Comparison of ENCODE assay signal across 10 mouse cellular contexts in the genomic region with DNA sequence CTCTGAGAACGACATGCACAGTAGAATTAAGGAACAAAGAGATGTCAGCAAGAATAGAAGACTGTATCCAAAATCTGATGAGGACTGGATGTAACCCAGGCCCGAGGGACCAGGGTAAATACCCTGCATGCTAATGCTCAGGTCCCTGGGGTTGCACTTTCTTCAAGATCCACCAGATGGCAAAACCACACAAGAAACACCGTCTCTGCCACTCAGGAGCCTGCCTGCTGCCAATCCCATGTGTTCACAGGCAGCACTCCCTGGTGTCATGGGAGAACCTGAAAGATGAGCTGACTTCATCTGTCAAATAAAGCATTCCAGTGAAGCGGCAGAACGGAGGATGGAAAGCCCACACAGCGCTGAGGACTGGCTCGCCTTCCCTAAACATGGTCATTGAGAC. TPM values are rescaled to one million over a fixed set of nuclear protein-coding genes. Genes with fewer than 3 reads are reported as not detected.
A peak's percentile ranks its signal among the peaks of the same experiment; 100 is the strongest.
DNase-seq lines count a peak whose midpoint lies in the region; ATAC-seq and TF ChIP-seq lines count a peak whose summit lies in the region.
"Had no signal": no experiment of that assay in that cellular context is flagged by ENCODE, and none has a peak within 500 bp of the region (broad histone marks: within the 10 kb centered on the region; RNA-seq: fewer than 3 reads in every experiment).

No protein-coding gene starts in this region.

- H3K9ac ChIP-seq in midbrain, embryonic 13.5 days (replicated peaks), result no peak overlapping the region
- H3K9ac ChIP-seq: heart, embryonic 13.5 days had no signal

- peak; percentile 17 to 52 for DNase-seq in cerebellum, postnatal 25 days
- no peak for DNase-seq in cerebellum, adult 9-10 months
- no peak for DNase-seq in Patski (ENCODE audit: low read depth, low spot score)
- peak; percentile 62 for DNase-seq in layer of hippocampus, adult 9-11 months
- DNase-seq in natural killer cell, adult 2 months (ENCODE audit: low spot score in 2 of 2), result no peak
- DNase-seq in cerebellum, adult 11-12 months, result no peak

- H3K36me3 ChIP-seq in midbrain, embryonic 13.5 days, result no peaks in the 10 kb centered on the region
- H3K36me3 ChIP-seq: G1E; heart, embryonic 13.5 days had no signal

- CTCF ChIA-PET in Patski (lab: Charles Lee), result interaction anchor here (1.0 kb wide), 1 partner anchor 106 kb away, joined by 3 read pairs; no protein-coding TSS in a partner anchor

- TF ChIP-seq CTCF in Patski (IDR thresholded peaks at IDR 0.05), result peak; percentile 59

- no peak overlapping the region for H3K4me2 ChIP-seq in midbrain, embryonic 13.5 days (replicated peaks)
- H3K4me2 ChIP-seq: heart, embryonic 13.5 days had no signal

- H3K9me3 ChIP-seq in midbrain, embryonic 13.5 days, result no peaks in the 10 kb centered on the region
- H3K9me3 ChIP-seq: heart, embryonic 13.5 days had no signal

- ATAC-seq in Patski, result no peak
- peak; percentile 96 for ATAC-seq in frontal cortex, adult (ENCODE audit: low TSS enrichment)
- peak; percentile 82 for ATAC-seq in midbrain, embryonic 13.5 days

- POLR2A ChIA-PET in Patski (lab: Charles Lee), result no interaction called here

- no peaks in the 10 kb centered on the region for H3K27me3 ChIP-seq in Patski
- peaks cover 20% of the 10 kb centered on the region for H3K27me3 ChIP-seq in midbrain, embryonic 13.5 days

- 35% methylated on average over 7 of the region's 7 CpGs for WGBS in midbrain, embryonic 13.5 days

- in situ Hi-C loops in Patski (cut with MboI; ENCODE audit: low pct_unique_long_range_greater_than_20kb), result loop anchor here (10.0 to 25.0 kb wide), 2 partner anchors 535 to 1712 kb away; no protein-coding TSS in a partner anchor

- no peak overlapping the region for H3K4me3 ChIP-seq in midbrain, embryonic 13.5 days (replicated peaks)
- H3K4me3 ChIP-seq: heart, embryonic 13.5 days had no signal

- H3K4me1 ChIP-seq in midbrain, embryonic 13.5 days (replicated peaks), result no peaks in the 10 kb centered on the region

- no peak overlapping the region for H3K27ac ChIP-seq in midbrain, embryonic 13.5 days
- H3K27ac ChIP-seq: heart, embryonic 13.5 days had no signal

RNA-seq across cellular contexts. Expression of gene Mc3r, which starts 21.3 kb away (rescaled TPM):
- polyA plus RNA-seq in Patski (2021), result not detected
- 0.22 and 0.23 TPM in 2 replicates for polyA plus RNA-seq in midbrain, embryonic 13.5 days (2015; fragmentation: Nextera tagmentation; extraction: Ambion mirVana)
- polyA plus RNA-seq: G1E; heart, embryonic 13.5 days had no signal

Comparison
In these comparisons a context has a peak if more than half of its experiments do, and no peak if none do; other contexts are left out.
1. DNase-seq: peak in cerebellum, postnatal 25 days (2 of 2) and layer of hippocampus, adult 9-11 months (single experiment); none in cerebellum, adult 9-10 months (single experiment), Patski (single experiment), natural killer cell, adult 2 months (0 of 2) and cerebellum, adult 11-12 months (single experiment).